ENCODE assay signal across 10 mouse cellular contexts in genomic region chr10:83106152-83106746, GRCm38 (mm10).
DNase-seq lines count a peak whose midpoint lies in the region; ATAC-seq and TF ChIP-seq lines count a peak whose summit lies in the region.
"Had no signal": no experiment of that assay in that cellular context is flagged by ENCODE, and none has a peak within 500 bp of the region (broad histone marks: within the 10 kb centered on the region; RNA-seq: fewer than 3 reads in every experiment).

No protein-coding gene starts in this region.

- H3K9me3 ChIP-seq in embryonic facial prominence, embryonic 14.5 days (ENCODE audit: control insufficient read depth, low read length): no peaks in the 10 kb centered on the region
- H3K9me3 ChIP-seq in kidney, embryonic 15.5 days (replicated peaks): no peaks in the 10 kb centered on the region
- H3K9me3 ChIP-seq: limb, embryonic 12.5 days had no signal

- H3K36me3 ChIP-seq in embryonic facial prominence, embryonic 14.5 days (ENCODE audit: control insufficient read depth, insufficient read depth, low read length): no peaks in the 10 kb centered on the region
- no peaks in the 10 kb centered on the region for H3K36me3 ChIP-seq in kidney, embryonic 15.5 days
- H3K36me3 ChIP-seq in thymus, adult 2 months (ENCODE audit: control insufficient read depth, insufficient read depth, low read length): no peaks in the 10 kb centered on the region
- H3K36me3 ChIP-seq: limb, embryonic 12.5 days had no signal

- no peak overlapping the region for H3K4me3 ChIP-seq in embryonic facial prominence, embryonic 14.5 days (ENCODE audit: low read depth, low read length)
- no peak overlapping the region for H3K4me3 ChIP-seq in left cerebral cortex, adult 2 months
- no peak overlapping the region for H3K4me3 ChIP-seq in kidney, embryonic 15.5 days (replicated peaks)
- H3K4me3 ChIP-seq in thymus, adult 2 months (ENCODE audit: control insufficient read depth, insufficient read depth, low read length): no peak overlapping the region
- H3K4me3 ChIP-seq: gastrocnemius, adult 2 months; limb, embryonic 12.5 days had no signal

- no peak for TF ChIP-seq POLR2A in thymus, adult 2 months (IDR thresholded peaks at IDR 0.05; ENCODE audit: control insufficient read depth, extremely low read depth, insufficient read depth, low read length, poor library complexity)

- peak; percentile 46; the same call in 1 of the 2 replicates for ATAC-seq in embryonic facial prominence, embryonic 14.5 days (ENCODE audit: low read depth)
- ATAC-seq in kidney, embryonic 15.5 days (replicated peaks; ENCODE audit: low FRiP score): no peak

- DNase-seq in embryonic facial prominence, embryonic 14.5 days (ENCODE audit: low spot score): peak; percentile 57
- DNase-seq in frontal cortex, adult 2 months (ENCODE audit: extremely low spot score in 1 of 2, low spot score in 1 of 2): peak; percentile 58 to 77
- peak; percentile 46 to 60 for DNase-seq in left cerebral cortex, adult 2 months (ENCODE audit: extremely low spot score in 1 of 2, low spot score in 2 of 2)
- DNase-seq in retina, embryonic 14.5 days (ENCODE audit: low spot score): peak; percentile 84
- DNase-seq in lung, postnatal 4 days: no peak
- no peak for DNase-seq in adrenal gland, postnatal 25 days
- no peak for DNase-seq in thymus, adult 2 months
- DNase-seq: gastrocnemius, adult 2 months had no signal

- no peak overlapping the region for H3K9ac ChIP-seq in embryonic facial prominence, embryonic 14.5 days (ENCODE audit: low read depth, low read length)
- H3K9ac ChIP-seq in kidney, embryonic 15.5 days: no peak overlapping the region
- H3K9ac ChIP-seq: limb, embryonic 12.5 days had no signal

- TF ChIP-seq CTCF in left cerebral cortex, adult 2 months (IDR thresholded peaks at IDR 0.05): no peak
- no peak for TF ChIP-seq CTCF in thymus, adult 2 months (IDR thresholded peaks at IDR 0.05; ENCODE audit: borderline replicate concordance, control insufficient read depth, extremely low read depth, insufficient read depth, low read length, poor library complexity)

- no peak overlapping the region for H3K4me2 ChIP-seq in embryonic facial prominence, embryonic 14.5 days (ENCODE audit: low read depth, low read length)
- H3K4me2 ChIP-seq in kidney, embryonic 15.5 days: no peak overlapping the region
- H3K4me2 ChIP-seq: limb, embryonic 12.5 days had no signal

- peaks cover 43% of the 10 kb centered on the region for H3K4me1 ChIP-seq in embryonic facial prominence, embryonic 14.5 days (ENCODE audit: control insufficient read depth, insufficient read depth, low read length)
- peaks cover 60% of the 10 kb centered on the region for H3K4me1 ChIP-seq in kidney, embryonic 15.5 days
- peaks cover 17% of the 10 kb centered on the region for H3K4me1 ChIP-seq in thymus, adult 2 months (replicated peaks; ENCODE audit: control insufficient read depth, insufficient read depth, low read length)

- no peaks in the 10 kb centered on the region for H3K27me3 ChIP-seq in embryonic facial prominence, embryonic 14.5 days (replicated peaks; ENCODE audit: control insufficient read depth, insufficient read depth, low read length)
- no peaks in the 10 kb centered on the region for H3K27me3 ChIP-seq in kidney, embryonic 15.5 days
- H3K27me3 ChIP-seq in thymus, adult 2 months (ENCODE audit: control insufficient read depth, insufficient read depth, low read length): no peaks in the 10 kb centered on the region

- WGBS in embryonic facial prominence, embryonic 14.5 days: 44% methylated on average over 7 of the region's 7 CpGs
- 62% methylated on average over 7 of the region's 7 CpGs for WGBS in kidney, embryonic 15.5 days
- WGBS in thymus, adult 2 months: 97% methylated on average over 7 of the region's 7 CpGs

- peak overlapping the region; percentile 8; the same call in 1 of the 2 replicates for H3K27ac ChIP-seq in embryonic facial prominence, embryonic 14.5 days (replicated peaks; ENCODE audit: low read depth, low read length)
- H3K27ac ChIP-seq in left cerebral cortex, adult 2 months: peak overlapping the region; percentile 57
- H3K27ac ChIP-seq in kidney, embryonic 15.5 days: no peak overlapping the region
- no peak overlapping the region for H3K27ac ChIP-seq in thymus, adult 2 months (ENCODE audit: control insufficient read depth, insufficient read depth, low read length)
- H3K27ac ChIP-seq: gastrocnemius, adult 2 months had no signal

- intact Hi-C loops in left cerebral cortex, adult 2 months (cut with DNase I): loop anchor here (2.0 to 5.0 kb wide), 2 partner anchors 45 to 76 kb away; no protein-coding TSS in a partner anchor

Comparison
In these comparisons a context has a peak if more than half of its experiments do, and no peak if none do; other contexts are left out.
1. DNase-seq: peak in embryonic facial prominence, embryonic 14.5 days (single experiment), frontal cortex, adult 2 months (2 of 2), left cerebral cortex, adult 2 months (2 of 2) and retina, embryonic 14.5 days (single experiment); none in lung, postnatal 4 days (0 of 2), adrenal gland, postnatal 25 days (single experiment) and thymus, adult 2 months (single experiment).
2. H3K27ac ChIP-seq: peak in embryonic facial prominence, embryonic 14.5 days (single experiment) and left cerebral cortex, adult 2 months (single experiment); none in kidney, embryonic 15.5 days (single experiment) and thymus, adult 2 months (single experiment).